Mouse (Mus musculus): ENCODE results near the gene Scn7a. TPM values are rescaled to one million over a fixed set of nuclear protein-coding genes. Genes with fewer than 3 reads are reported as not detected.

Scn7a gene
- polyA plus RNA-seq, 1 experiment = not detected

DNA sequence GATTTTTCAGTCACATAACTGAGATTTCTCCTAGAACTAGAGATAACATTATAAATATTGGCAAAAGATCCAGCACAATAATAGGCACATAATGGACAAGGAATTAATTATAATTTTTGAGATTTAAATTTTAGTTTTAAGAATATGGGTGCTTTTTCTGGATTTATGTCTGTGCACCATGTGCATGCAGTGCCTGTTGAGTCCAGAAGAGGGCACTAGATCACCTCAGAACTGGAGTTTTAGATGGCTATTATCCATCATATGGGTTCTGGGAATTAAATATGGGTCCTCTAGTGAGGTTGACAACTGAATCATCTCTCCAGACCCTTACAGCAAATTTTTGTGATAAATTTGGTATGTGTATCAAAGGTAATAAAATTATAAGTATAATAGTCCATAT is 21.8 kb downstream of the Scn7a start:
- Histone ChIP-seq H3K4me3 (ENCODE audit: insufficient read depth, low read depth, low read length) (no peak overlapping the region), H3K4me1 (ENCODE audit: control insufficient read depth, insufficient read depth, low read length) (no peaks in the 10 kb centered on the region), H3K27ac (ENCODE audit: insufficient read depth, low read depth, low read length) (no peak overlapping the region)
- TF ChIP-seq CTCF (IDR thresholded peaks at IDR 0.05; ENCODE audit: insufficient read depth, low read depth, low read length) (no peak), POLR2A (IDR thresholded peaks at IDR 0.05; ENCODE audit: insufficient read depth, low read depth, low read length) (no peak)

DNA sequence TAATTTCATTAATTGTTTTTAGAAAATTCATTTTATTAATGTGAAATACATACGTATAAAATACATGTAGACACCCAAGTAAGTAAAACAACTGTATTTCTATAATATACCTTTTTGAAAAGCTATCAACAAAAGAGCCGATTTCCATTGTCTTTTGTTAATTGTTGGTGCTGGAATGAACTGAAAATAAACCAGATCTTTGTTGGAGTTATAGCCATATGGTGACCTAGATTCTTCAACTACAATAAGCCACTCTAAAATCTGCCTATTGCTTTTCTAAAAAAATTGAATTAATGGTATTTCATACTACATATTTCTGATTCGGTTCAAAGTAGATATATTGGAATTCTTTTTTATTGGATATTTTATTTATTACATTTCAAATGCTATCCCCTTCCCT is 56.7 kb downstream of the Scn7a start:
- WGBS = 93% methylated on average over 3 of the region's 3 CpGs

DNA sequence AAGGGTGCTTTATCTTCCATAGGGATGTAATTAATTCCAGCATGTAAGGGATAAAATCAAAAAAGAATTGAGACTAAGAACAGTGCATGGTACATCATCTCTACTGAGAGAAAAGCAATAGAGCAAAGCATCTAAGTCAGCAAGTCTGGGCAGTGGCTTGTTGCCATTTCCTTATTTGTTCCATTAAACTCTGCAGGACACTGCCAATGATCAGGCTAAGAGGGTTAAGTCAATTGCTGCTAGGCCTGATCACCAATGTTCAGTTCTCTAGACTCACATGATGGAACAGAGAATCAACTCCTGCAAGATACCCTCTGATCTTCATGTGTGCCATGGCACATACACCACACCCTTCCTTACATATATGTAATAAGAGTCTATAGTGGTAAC is 57.1 kb downstream of the Scn7a start:
- no peak for TF ChIP-seq CTCF (IDR thresholded peaks at IDR 0.05; ENCODE audit: insufficient read depth, low read depth, low read length)
- no peak for TF ChIP-seq POLR2A (IDR thresholded peaks at IDR 0.05; ENCODE audit: insufficient read depth, low read depth, low read length)
- Histone ChIP-seq H3K27ac (ENCODE audit: insufficient read depth, low read depth, low read length) (no peak overlapping the region), H3K4me3 (ENCODE audit: insufficient read depth, low read depth, low read length) (no peak overlapping the region), H3K4me1 (ENCODE audit: control insufficient read depth, insufficient read depth, low read length) (no peaks in the 10 kb centered on the region)

More for the DNA sequence above, 56.7 kb downstream of the Scn7a start:
- TF ChIP-seq POLR2A (IDR thresholded peaks at IDR 0.05; ENCODE audit: insufficient read depth, low read depth, low read length) (no peak), CTCF (IDR thresholded peaks at IDR 0.05; ENCODE audit: insufficient read depth, low read depth, low read length) (no peak)
- Histone ChIP-seq H3K4me1 (ENCODE audit: control insufficient read depth, insufficient read depth, low read length) (no peaks in the 10 kb centered on the region), H3K27ac (ENCODE audit: insufficient read depth, low read depth, low read length) (no peak overlapping the region), H3K4me3 (ENCODE audit: insufficient read depth, low read depth, low read length) (no peak overlapping the region)

DNA sequence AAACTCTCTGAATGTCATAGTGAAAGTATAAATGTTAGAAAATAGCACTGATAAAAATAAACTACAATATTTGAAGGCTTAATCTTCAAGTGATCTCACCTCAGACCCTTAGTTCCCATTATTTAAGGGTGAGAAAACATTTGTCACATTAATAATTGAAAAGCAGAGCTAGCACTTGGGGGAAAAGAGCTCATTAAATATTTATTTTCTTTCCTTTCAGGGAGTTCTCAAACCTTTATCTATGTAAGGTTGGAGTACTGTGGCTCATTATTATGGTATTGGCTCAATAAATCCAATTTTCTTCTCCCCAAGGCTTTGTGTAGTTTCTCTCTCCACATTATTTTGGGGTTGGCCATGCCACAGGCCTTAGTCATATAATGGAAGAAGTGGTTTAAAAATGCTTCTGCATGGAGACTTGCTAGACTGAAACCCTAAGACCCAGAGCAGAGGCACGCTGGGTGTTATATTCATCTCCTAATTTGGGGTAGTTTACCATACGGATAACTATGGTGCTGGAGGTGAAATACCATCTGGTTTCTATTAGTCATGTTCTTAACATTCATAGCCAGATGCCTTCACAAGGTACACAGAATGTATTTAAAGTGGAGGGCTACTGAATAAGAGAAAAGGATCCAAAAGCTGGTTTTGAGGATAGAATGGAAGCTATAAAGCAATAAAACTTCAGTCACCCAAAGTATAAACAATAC is 57.7 kb downstream of the Scn7a start:
- 62% methylated on average over 2 of the region's 2 CpGs for WGBS
- H3K4me1 ChIP-seq (ENCODE audit: control insufficient read depth, insufficient read depth, low read length) = no peaks in the 10 kb centered on the region
- no peak overlapping the region for H3K4me3 ChIP-seq (ENCODE audit: insufficient read depth, low read depth, low read length)
- TF ChIP-seq POLR2A (IDR thresholded peaks at IDR 0.05; ENCODE audit: insufficient read depth, low read depth, low read length) = no peak
- no peak for TF ChIP-seq CTCF (IDR thresholded peaks at IDR 0.05; ENCODE audit: insufficient read depth, low read depth, low read length)
- H3K27ac ChIP-seq (ENCODE audit: insufficient read depth, low read depth, low read length) = no peak overlapping the region

DNA sequence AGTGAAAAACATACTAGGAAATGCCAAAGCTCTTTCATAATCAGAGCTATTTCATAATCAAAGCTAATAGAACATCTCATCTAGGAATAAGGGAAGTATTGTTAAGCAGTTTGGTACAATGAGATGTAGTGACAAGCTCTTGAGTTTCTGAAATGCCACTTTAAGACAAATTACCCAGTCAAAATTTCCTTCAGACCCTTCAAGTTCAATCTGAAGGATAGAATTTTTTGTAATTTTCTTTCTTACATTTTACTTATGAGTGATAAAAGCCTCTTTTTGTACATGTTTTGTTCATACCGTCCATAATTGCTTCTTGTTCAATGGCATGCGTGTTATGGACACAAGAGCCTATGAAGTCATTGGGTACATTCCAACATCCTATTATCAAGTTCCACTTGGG is 72.6 kb downstream of the Scn7a start:
- Histone ChIP-seq H3K27ac (ENCODE audit: insufficient read depth, low read depth, low read length) (no peak overlapping the region), H3K4me3 (ENCODE audit: insufficient read depth, low read depth, low read length) (no peak overlapping the region), H3K4me1 (ENCODE audit: control insufficient read depth, insufficient read depth, low read length) (no peaks in the 10 kb centered on the region)
- WGBS = 59% methylated on average over 2 of the region's 2 CpGs
- TF ChIP-seq POLR2A (IDR thresholded peaks at IDR 0.05; ENCODE audit: insufficient read depth, low read depth, low read length) (no peak), CTCF (IDR thresholded peaks at IDR 0.05; ENCODE audit: insufficient read depth, low read depth, low read length) (no peak)

DNA sequence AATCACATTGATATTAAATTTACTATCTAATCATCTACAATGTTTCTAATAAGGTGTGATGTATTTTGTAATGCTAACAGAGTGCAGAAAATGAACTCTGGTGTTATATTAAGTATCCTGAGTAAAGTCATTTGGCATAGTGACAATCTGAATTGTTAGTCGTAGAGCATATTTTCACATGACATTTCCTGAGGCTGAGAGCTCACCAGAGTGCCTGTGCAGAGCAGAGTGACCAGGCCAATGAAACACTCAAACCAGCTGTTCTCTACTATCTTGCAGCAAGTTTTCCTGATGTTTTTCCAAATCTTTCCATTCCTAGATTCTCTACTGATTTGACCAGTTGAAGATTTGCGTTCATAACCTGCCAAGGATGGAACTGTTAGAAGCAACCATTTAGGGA is 92.4 kb downstream of the Scn7a start:
- no peak for TF ChIP-seq CTCF (IDR thresholded peaks at IDR 0.05; ENCODE audit: insufficient read depth, low read depth, low read length)
- no peak for TF ChIP-seq POLR2A (IDR thresholded peaks at IDR 0.05; ENCODE audit: insufficient read depth, low read depth, low read length)
- Histone ChIP-seq H3K4me1 (ENCODE audit: control insufficient read depth, insufficient read depth, low read length) (no peaks in the 10 kb centered on the region), H3K4me3 (ENCODE audit: insufficient read depth, low read depth, low read length) (no peak overlapping the region), H3K27ac (ENCODE audit: insufficient read depth, low read depth, low read length) (no peak overlapping the region)
- 86% methylated on average over 2 of the region's 2 CpGs for WGBS

DNA sequence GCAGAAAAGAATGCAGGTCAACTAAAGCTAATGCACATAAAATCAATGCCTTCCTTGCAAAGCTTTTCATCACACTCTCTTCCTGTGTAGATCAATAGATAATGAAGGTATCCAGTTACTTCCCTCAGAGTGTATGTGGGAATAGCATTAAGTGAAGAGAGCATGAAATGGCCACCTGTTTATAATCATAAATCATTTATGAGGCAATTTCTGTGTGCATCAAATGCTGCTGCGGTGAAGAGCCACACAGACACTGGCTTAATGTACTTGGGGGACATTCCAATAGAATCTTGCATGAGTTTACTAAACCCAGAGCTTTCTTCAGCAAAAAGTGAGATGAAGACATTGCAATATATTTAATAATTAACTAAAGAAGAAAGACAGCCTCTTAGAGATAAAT is 122.7 kb downstream of the Scn7a start:
- WGBS = 87% methylated on average over 1 of the region's 1 CpGs
- H3K4me1 ChIP-seq (ENCODE audit: control insufficient read depth, insufficient read depth, low read length) = no peaks in the 10 kb centered on the region
- H3K27ac ChIP-seq (ENCODE audit: insufficient read depth, low read depth, low read length) = no peak overlapping the region
- TF ChIP-seq CTCF (IDR thresholded peaks at IDR 0.05; ENCODE audit: insufficient read depth, low read depth, low read length) (no peak), POLR2A (IDR thresholded peaks at IDR 0.05; ENCODE audit: insufficient read depth, low read depth, low read length) (no peak)
- H3K4me3 ChIP-seq (ENCODE audit: insufficient read depth, low read depth, low read length) = no peak overlapping the region

DNA sequence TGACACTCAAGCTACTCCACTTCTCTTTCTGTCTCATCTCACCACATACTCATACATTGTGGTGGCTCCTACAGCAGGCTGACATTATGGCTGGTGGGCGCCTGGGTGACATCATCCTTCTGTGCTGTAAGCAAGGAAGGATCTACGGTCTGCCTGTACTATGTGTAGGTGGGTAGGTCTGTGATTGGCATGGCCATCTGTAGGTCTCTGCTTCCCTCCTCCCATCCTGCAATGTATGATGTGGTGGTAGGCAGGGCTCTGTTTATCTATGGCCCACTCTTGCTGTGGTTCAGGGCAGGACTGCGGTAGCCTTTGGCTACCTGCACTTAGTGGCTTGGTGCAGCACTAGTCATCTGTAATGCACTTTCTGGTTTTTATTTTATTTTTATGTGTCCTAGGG is 128.3 kb downstream of the Scn7a start:
- TF ChIP-seq POLR2A (IDR thresholded peaks at IDR 0.05; ENCODE audit: insufficient read depth, low read depth, low read length) (no peak), CTCF (IDR thresholded peaks at IDR 0.05; ENCODE audit: insufficient read depth, low read depth, low read length) (no peak)
- Histone ChIP-seq H3K4me3 (ENCODE audit: insufficient read depth, low read depth, low read length) (no peak overlapping the region), H3K4me1 (ENCODE audit: control insufficient read depth, insufficient read depth, low read length) (no peaks in the 10 kb centered on the region), H3K27ac (ENCODE audit: insufficient read depth, low read depth, low read length) (no peak overlapping the region)
- 92% methylated on average over 3 of the region's 3 CpGs for WGBS

DNA sequence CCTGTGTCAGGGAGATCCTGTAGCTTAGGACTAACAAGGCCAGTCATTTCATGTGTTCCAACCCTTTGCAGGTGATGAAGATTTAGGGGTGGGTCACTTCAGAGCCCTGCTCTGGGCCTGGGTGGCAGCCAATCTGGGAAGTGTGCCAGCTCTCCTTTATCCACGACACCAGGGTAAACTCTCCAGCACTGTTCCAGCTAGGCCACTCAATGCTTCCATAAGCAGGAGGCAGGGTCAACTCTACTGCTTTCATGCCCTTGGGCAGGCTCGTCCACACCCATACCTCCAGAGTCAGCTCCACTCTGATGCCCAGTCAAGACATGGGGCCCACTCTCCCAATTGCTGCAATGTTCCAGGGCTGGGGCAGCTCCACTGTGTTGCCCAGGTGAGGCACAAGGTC is 129.3 kb downstream of the Scn7a start:
- 51% methylated on average over 2 of the region's 2 CpGs for whole genome bisulfite sequencing

DNA sequence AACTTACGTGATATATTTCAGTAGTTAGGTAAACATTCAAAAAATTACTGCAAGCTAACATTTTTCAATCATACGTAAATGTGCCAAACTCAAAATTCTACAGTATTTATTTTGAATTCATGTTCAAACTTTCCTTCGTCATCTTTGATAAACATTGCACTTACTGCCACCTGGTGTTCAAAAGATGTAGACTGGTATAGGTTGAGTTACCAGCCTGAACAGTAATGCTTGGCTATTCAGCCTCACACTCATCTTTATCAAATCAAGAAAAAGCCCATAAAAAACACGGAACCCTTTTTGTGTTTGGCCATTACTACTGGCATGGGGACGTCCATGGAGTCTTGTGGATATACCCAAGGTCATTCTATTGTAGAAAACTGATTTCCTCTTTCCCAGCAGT is 140.3 kb downstream of the Scn7a start:
- 27% methylated on average over 5 of the region's 5 CpGs for WGBS
- TF ChIP-seq CTCF (IDR thresholded peaks at IDR 0.05; ENCODE audit: insufficient read depth, low read depth, low read length) = no peak
- TF ChIP-seq POLR2A (IDR thresholded peaks at IDR 0.05; ENCODE audit: insufficient read depth, low read depth, low read length) = no peak
- H3K4me3 ChIP-seq (ENCODE audit: insufficient read depth, low read depth, low read length) = no peak overlapping the region
- no peak overlapping the region for H3K27ac ChIP-seq (ENCODE audit: insufficient read depth, low read depth, low read length)
- no peaks in the 10 kb centered on the region for H3K4me1 ChIP-seq (ENCODE audit: control insufficient read depth, insufficient read depth, low read length)

More for the DNA sequence above, 129.3 kb downstream of the Scn7a start:
- no peak overlapping the region for H3K27ac ChIP-seq (ENCODE audit: insufficient read depth, low read depth, low read length)
- no peaks in the 10 kb centered on the region for H3K4me1 ChIP-seq (ENCODE audit: control insufficient read depth, insufficient read depth, low read length)
- TF ChIP-seq POLR2A (IDR thresholded peaks at IDR 0.05; ENCODE audit: insufficient read depth, low read depth, low read length) = no peak
- no peak for TF ChIP-seq CTCF (IDR thresholded peaks at IDR 0.05; ENCODE audit: insufficient read depth, low read depth, low read length)
- H3K4me3 ChIP-seq (ENCODE audit: insufficient read depth, low read depth, low read length) = no peak overlapping the region

Measured in olfactory bulb, adult 2 months (tissue).